Mouse (Mus musculus): Measurements from ENCODE around the gene Akap2. TPM values are rescaled to one million over a fixed set of nuclear protein-coding genes. Genes with fewer than 3 reads are reported as not detected.
A peak's percentile ranks its signal among the peaks of the same experiment; 100 is the strongest.

Akap2 gene
- 27.7 and 28.2 TPM in 2 replicates for polyA plus RNA-seq (2014; fragmentation: Nextera tagmentation; extraction: Ambion mirVana)

GRCm38 (mm10) chr4:57717354-57717753 lies at the start of gene Akap2:
Akap2 (plus strand) TSS chr4:57717657.
- no peaks in the 10 kb centered on the region for H3K9me3 ChIP-seq (ENCODE audit: control insufficient read depth, low read length)
- ATAC-seq (replicated peaks; ENCODE audit: low FRiP score, low TSS enrichment, low read depth) = no peak
- H3K4me1 ChIP-seq (replicated peaks; ENCODE audit: control insufficient read depth, insufficient read depth, low read length) = no peaks in the 10 kb centered on the region

GRCm38 (mm10) chr4:57670813-57671469 lies 46.5 kb upstream of the Akap2 start:
- H3K36me3 ChIP-seq (ENCODE audit: control insufficient read depth, insufficient read depth, low read length) = no peaks in the 10 kb centered on the region
- peaks cover 20% of the 10 kb centered on the region; the same call in 1 of the 2 replicates for H3K4me1 ChIP-seq (replicated peaks; ENCODE audit: control insufficient read depth, insufficient read depth, low read length)
- 22% methylated on average over 7 of the region's 7 CpGs for WGBS
- H3K27me3 ChIP-seq (replicated peaks; ENCODE audit: control insufficient read depth, insufficient read depth, low read length) = no peaks in the 10 kb centered on the region
- no peak overlapping the region for H3K9ac ChIP-seq (ENCODE audit: low read length)
- peak overlapping the region; percentile 52 for H3K27ac ChIP-seq (ENCODE audit: low read depth)
- no peak overlapping the region for H3K4me3 ChIP-seq (ENCODE audit: low read depth, low read length)
- H3K9me3 ChIP-seq (ENCODE audit: control insufficient read depth, low read length) = no peaks in the 10 kb centered on the region
- ATAC-seq (replicated peaks; ENCODE audit: low FRiP score, low TSS enrichment, low read depth) (peak; percentile 53), DNase-seq (ENCODE audit: low spot score) (peak; percentile 76)
- no peak overlapping the region for H3K4me2 ChIP-seq (ENCODE audit: low read length)

More at GRCm38 (mm10) chr4:57717354-57717753, at the start of gene Akap2:
- no peaks in the 10 kb centered on the region for H3K27me3 ChIP-seq (replicated peaks; ENCODE audit: control insufficient read depth, insufficient read depth, low read length)
- H3K4me3 ChIP-seq (ENCODE audit: low read depth, low read length) = no peak within 1 kb of the TSS
- no peak within 1 kb of the TSS for H3K9ac ChIP-seq (ENCODE audit: low read length)
- no peak within 1 kb of the TSS for H3K27ac ChIP-seq (ENCODE audit: low read depth)
- WGBS = 67% methylated on average over 9 of the region's 9 CpGs
- no peak for DNase-seq (ENCODE audit: low spot score)
- H3K4me2 ChIP-seq (ENCODE audit: low read length) = no peak within 1 kb of the TSS
- no peaks in the 10 kb centered on the region for H3K36me3 ChIP-seq (ENCODE audit: control insufficient read depth, insufficient read depth, low read length)

GRCm38 (mm10) chr4:57672541-57672940 lies 44.9 kb upstream of the Akap2 start:
- peaks cover 20% of the 10 kb centered on the region; the same call in 1 of the 2 replicates for H3K4me1 ChIP-seq (replicated peaks; ENCODE audit: control insufficient read depth, insufficient read depth, low read length)
- no peaks in the 10 kb centered on the region for H3K36me3 ChIP-seq (ENCODE audit: control insufficient read depth, insufficient read depth, low read length)
- no peak overlapping the region for H3K4me3 ChIP-seq (ENCODE audit: low read depth, low read length)
- H3K27me3 ChIP-seq (replicated peaks; ENCODE audit: control insufficient read depth, insufficient read depth, low read length) = no peaks in the 10 kb centered on the region
- no peak for DNase-seq (ENCODE audit: low spot score)
- no peak overlapping the region for H3K27ac ChIP-seq (ENCODE audit: low read depth)
- no peaks in the 10 kb centered on the region for H3K9me3 ChIP-seq (ENCODE audit: control insufficient read depth, low read length)
- no peak overlapping the region for H3K9ac ChIP-seq (ENCODE audit: low read length)
- ATAC-seq (replicated peaks; ENCODE audit: low FRiP score, low TSS enrichment, low read depth) = no peak
- WGBS = 79% methylated on average over 4 of the region's 4 CpGs
- no peak overlapping the region for H3K4me2 ChIP-seq (ENCODE audit: low read length)

GRCm38 (mm10) chr4:57672996-57673906 lies 44.2 kb upstream of the Akap2 start:
- peaks cover 20% of the 10 kb centered on the region; the same call in 1 of the 2 replicates for H3K4me1 ChIP-seq (replicated peaks; ENCODE audit: control insufficient read depth, insufficient read depth, low read length)
- H3K36me3 ChIP-seq (ENCODE audit: control insufficient read depth, insufficient read depth, low read length) = no peaks in the 10 kb centered on the region
- no peak overlapping the region for H3K4me3 ChIP-seq (ENCODE audit: low read depth, low read length)
- 16% methylated on average over 12 of the region's 12 CpGs for WGBS
- peak; percentile 64; the same call in 1 of the 2 replicates for ATAC-seq (replicated peaks; ENCODE audit: low FRiP score, low TSS enrichment, low read depth)
- H3K9me3 ChIP-seq (ENCODE audit: control insufficient read depth, low read length) = no peaks in the 10 kb centered on the region
- H3K27ac ChIP-seq (ENCODE audit: low read depth) = 0 out of 2 replicates have a peak overlapping the region, but pooled peaks have one; percentile 19
- H3K27me3 ChIP-seq (replicated peaks; ENCODE audit: control insufficient read depth, insufficient read depth, low read length) = no peaks in the 10 kb centered on the region
- peak; percentile 94 for DNase-seq (ENCODE audit: low spot score)
- H3K9ac ChIP-seq (ENCODE audit: low read length) = no peak overlapping the region
- peak overlapping the region; percentile 33; the same call in 1 of the 2 replicates for H3K4me2 ChIP-seq (ENCODE audit: low read length)

- H3K27me3 ChIP-seq (replicated peaks; ENCODE audit: control insufficient read depth, insufficient read depth, low read length) = no peaks in the 10 kb centered on the region
- 0 out of 2 replicates have a peak overlapping the region, but pooled peaks have one; percentile 48 for H3K27ac ChIP-seq (ENCODE audit: low read depth)
- no peak overlapping the region for H3K4me3 ChIP-seq (ENCODE audit: low read depth, low read length)
- no peak for DNase-seq (ENCODE audit: low spot score)
- 74% methylated on average over 7 of the region's 7 CpGs for WGBS
- no peak overlapping the region for H3K9ac ChIP-seq (ENCODE audit: low read length)
- H3K4me2 ChIP-seq (ENCODE audit: low read length) = no peak overlapping the region
- H3K4me1 ChIP-seq (replicated peaks; ENCODE audit: control insufficient read depth, insufficient read depth, low read length) = peaks cover 20% of the 10 kb centered on the region; the same call in 1 of the 2 replicates
- no peaks in the 10 kb centered on the region for H3K36me3 ChIP-seq (ENCODE audit: control insufficient read depth, insufficient read depth, low read length)
- ATAC-seq (replicated peaks; ENCODE audit: low FRiP score, low TSS enrichment, low read depth) = no peak
- H3K9me3 ChIP-seq (ENCODE audit: control insufficient read depth, low read length) = no peaks in the 10 kb centered on the region
These were observed 43.1 kb upstream of the Akap2 start for GRCm38 (mm10) chr4:57674351-57674750.

GRCm38 (mm10) chr4:57675387-57675786 lies 42.1 kb upstream of the Akap2 start:
- H3K9me3 ChIP-seq (ENCODE audit: control insufficient read depth, low read length) = no peaks in the 10 kb centered on the region
- H3K4me2 ChIP-seq (ENCODE audit: low read length) = peak overlapping the region; percentile 51
- peaks cover 20% of the 10 kb centered on the region; the same call in 1 of the 2 replicates for H3K4me1 ChIP-seq (replicated peaks; ENCODE audit: control insufficient read depth, insufficient read depth, low read length)
- H3K27me3 ChIP-seq (replicated peaks; ENCODE audit: control insufficient read depth, insufficient read depth, low read length) = no peaks in the 10 kb centered on the region
- 2% methylated on average over 13 of the region's 13 CpGs for WGBS
- peak; percentile 62 for DNase-seq (ENCODE audit: low spot score)
- peak overlapping the region; percentile 22; the same call in 1 of the 2 replicates for H3K4me3 ChIP-seq (ENCODE audit: low read depth, low read length)
- ATAC-seq (replicated peaks; ENCODE audit: low FRiP score, low TSS enrichment, low read depth) = peak; percentile 63; the same call in 1 of the 2 replicates
- H3K9ac ChIP-seq (ENCODE audit: low read length) = 0 out of 2 replicates have a peak overlapping the region, but pooled peaks have one; percentile 14
- H3K27ac ChIP-seq (ENCODE audit: low read depth) = 0 out of 2 replicates have a peak overlapping the region, but pooled peaks have one; percentile 48
- H3K36me3 ChIP-seq (ENCODE audit: control insufficient read depth, insufficient read depth, low read length) = no peaks in the 10 kb centered on the region

- ATAC-seq (replicated peaks; ENCODE audit: low FRiP score, low TSS enrichment, low read depth) (no peak), DNase-seq (ENCODE audit: low spot score) (no peak)
- no peaks in the 10 kb centered on the region for H3K36me3 ChIP-seq (ENCODE audit: control insufficient read depth, insufficient read depth, low read length)
- no peak overlapping the region for H3K27ac ChIP-seq (ENCODE audit: low read depth)
- 75% methylated on average over 12 of the region's 12 CpGs for WGBS
- H3K4me1 ChIP-seq (replicated peaks; ENCODE audit: control insufficient read depth, insufficient read depth, low read length) = peaks cover 20% of the 10 kb centered on the region; the same call in 1 of the 2 replicates
- no peaks in the 10 kb centered on the region for H3K9me3 ChIP-seq (ENCODE audit: control insufficient read depth, low read length)
- no peak overlapping the region for H3K4me2 ChIP-seq (ENCODE audit: low read length)
- H3K9ac ChIP-seq (ENCODE audit: low read length) = no peak overlapping the region
- H3K27me3 ChIP-seq (replicated peaks; ENCODE audit: control insufficient read depth, insufficient read depth, low read length) = no peaks in the 10 kb centered on the region
- H3K4me3 ChIP-seq (ENCODE audit: low read depth, low read length) = no peak overlapping the region
These were observed 39.5 kb upstream of the Akap2 start for GRCm38 (mm10) chr4:57677916-57678315.

- H3K4me2 ChIP-seq (ENCODE audit: low read length) = no peak overlapping the region
These were observed 38.4 kb upstream of the Akap2 start for GRCm38 (mm10) chr4:57678991-57679457.

More at GRCm38 (mm10) chr4:57678991-57679457, 38.4 kb upstream of the Akap2 start:
- Histone ChIP-seq H3K9ac (ENCODE audit: low read length) (no peak overlapping the region), H3K4me3 (ENCODE audit: low read depth, low read length) (no peak overlapping the region), H3K36me3 (ENCODE audit: control insufficient read depth, insufficient read depth, low read length) (no peaks in the 10 kb centered on the region), H3K9me3 (ENCODE audit: control insufficient read depth, low read length) (no peaks in the 10 kb centered on the region), H3K4me1 (replicated peaks; ENCODE audit: control insufficient read depth, insufficient read depth, low read length) (peaks cover 13% of the 10 kb centered on the region; the same call in 1 of the 2 replicates), H3K27ac (ENCODE audit: low read depth) (no peak overlapping the region), H3K27me3 (replicated peaks; ENCODE audit: control insufficient read depth, insufficient read depth, low read length) (no peaks in the 10 kb centered on the region)
- WGBS = 85% methylated on average over 9 of the region's 9 CpGs
- ATAC-seq (replicated peaks; ENCODE audit: low FRiP score, low TSS enrichment, low read depth) (no peak), DNase-seq (ENCODE audit: low spot score) (no peak)

Measured in intestine, embryonic 14.5 days (tissue).